Mouse (Mus musculus) thymus, adult 2 months (tissue): Measurements from ENCODE around the gene Ppp3ca.

Source experiments
- CTCF ChIP-seq: fragments of 200-500 bp; IDR thresholded peaks from 2 replicates; pipeline ENCODE4 v1.5.1; 2012; ENCODE audit warnings: mild to moderate bottlenecking, control low read depth, low read length, moderate library complexity, borderline replicate concordance; ENCODE audit not compliant: control insufficient read depth, poor library complexity, insufficient read depth; ENCODE audit errors: extremely low read depth
- POLR2A ChIP-seq: fragments of 200-500 bp; IDR thresholded peaks from 2 replicates; pipeline ENCODE4 v1.6.1; 2012; ENCODE audit warnings: mild to moderate bottlenecking, low read length, control low read depth, moderate library complexity; ENCODE audit not compliant: control insufficient read depth, poor library complexity, insufficient read depth; ENCODE audit errors: extremely low read depth

DNA sequence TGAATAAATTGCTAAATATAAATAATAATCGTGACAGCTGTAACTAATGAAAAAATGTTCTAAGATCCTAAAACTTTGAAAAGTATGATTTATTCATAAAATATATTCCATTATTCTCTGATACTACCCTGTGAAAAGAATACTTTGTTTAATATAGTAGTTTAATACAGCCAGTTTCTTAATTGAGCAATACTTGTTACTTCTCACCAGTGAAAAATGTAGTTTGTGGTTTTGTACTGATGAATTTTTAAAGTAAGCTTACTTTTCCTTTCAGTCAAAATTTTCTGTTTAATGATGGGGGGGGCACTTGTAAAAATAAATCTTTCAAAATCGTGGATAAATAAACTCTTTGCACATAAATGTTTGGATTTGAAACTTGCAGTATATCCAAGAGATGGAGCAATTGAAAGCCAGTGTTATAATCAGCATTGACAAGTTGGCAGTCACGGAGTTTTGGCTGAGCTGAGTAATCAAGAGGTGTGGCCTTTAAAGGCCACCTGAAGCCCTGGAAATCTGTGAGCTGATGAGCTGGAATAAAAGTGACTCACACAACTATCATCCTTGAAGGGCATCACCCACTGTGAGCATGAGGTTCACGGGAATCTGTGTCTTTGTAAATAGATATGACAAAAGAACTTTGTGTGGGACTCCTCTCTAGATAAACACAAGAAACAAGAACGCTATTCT, 29.2 kb upstream of the Ppp3ca start:
- TF ChIP-seq POLR2A (no peak), CTCF (no peak)
